Mouse (Mus musculus): Measurements from ENCODE around the gene Kcnc2.

DNA sequence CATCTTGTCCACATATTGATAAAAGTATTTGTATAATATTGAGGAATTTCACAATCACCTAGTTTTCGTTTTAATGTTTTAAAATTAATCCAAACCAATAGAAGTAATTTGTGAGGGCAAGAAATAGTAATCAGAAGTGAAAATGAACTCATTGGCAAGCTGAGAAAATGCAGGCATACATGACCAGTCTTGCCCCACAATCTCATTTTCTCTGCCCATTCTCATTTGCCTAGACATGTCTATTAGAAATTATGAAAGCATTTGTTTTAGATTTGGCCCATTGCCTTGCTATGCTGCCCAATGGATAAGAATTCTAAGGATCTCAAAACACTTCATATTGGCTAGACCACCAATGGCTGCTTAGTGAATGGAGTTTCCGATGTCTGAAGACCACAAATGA, 166.0 kb downstream of the Kcnc2 start:
- TF ChIP-seq POLR2A (IDR thresholded peaks at IDR 0.05; ENCODE audit: extremely low read depth, insufficient read depth, low read length) (no peak), CTCF (IDR thresholded peaks at IDR 0.05; ENCODE audit: extremely low read depth, insufficient read depth, low read length) (no peak)
